Mouse (Mus musculus): ENCODE measurements around the gene Mrps2.

DNA sequence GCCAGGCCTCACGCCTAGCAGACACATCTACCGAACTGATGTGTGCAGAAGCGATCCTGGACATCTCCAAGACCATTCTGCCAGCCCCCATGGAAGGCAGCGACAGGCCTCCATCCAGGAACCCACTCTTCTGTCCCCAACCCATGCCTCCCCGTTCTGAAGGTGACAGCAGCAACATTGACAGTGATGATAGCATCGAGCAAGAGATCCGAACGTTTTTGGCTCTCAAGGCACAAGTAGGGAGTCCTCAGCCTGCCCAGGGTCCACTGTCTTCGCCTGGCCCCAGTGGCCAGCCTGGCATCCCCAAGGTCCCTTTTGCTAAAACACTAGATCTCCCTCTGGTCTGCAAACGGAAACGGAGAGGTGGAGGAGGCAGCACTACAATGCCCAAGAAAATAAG lies 16.2 kb upstream of the Mrps2 start:
- TF ChIP-seq CTCF (IDR thresholded peaks at IDR 0.05; ENCODE audit: low read depth) (no peak), EP300 (IDR thresholded peaks at IDR 0.05; ENCODE audit: low read depth) (no peak)

All from liver, embryonic 14.5 days (tissue).